Mouse (Mus musculus) cerebellum, adult 2 months (tissue): ENCODE measurements around the gene Gpr26.

Experiments used
- CTCF ChIP-seq: fragments of 200-500 bp; IDR thresholded peaks from 2 replicates; pipeline ENCODE4 v1.5.1; 2011; ENCODE audit warnings: low read depth, mild to moderate bottlenecking, control low read depth, low read length, moderate library complexity, borderline replicate concordance; ENCODE audit not compliant: insufficient read depth
- POLR2A ChIP-seq: fragments of 200-500 bp; IDR thresholded peaks from 2 replicates; pipeline ENCODE4 v1.6.1; 2011; ENCODE audit warnings: low read length, control low read depth, borderline replicate concordance; ENCODE audit not compliant: insufficient read depth

DNA sequence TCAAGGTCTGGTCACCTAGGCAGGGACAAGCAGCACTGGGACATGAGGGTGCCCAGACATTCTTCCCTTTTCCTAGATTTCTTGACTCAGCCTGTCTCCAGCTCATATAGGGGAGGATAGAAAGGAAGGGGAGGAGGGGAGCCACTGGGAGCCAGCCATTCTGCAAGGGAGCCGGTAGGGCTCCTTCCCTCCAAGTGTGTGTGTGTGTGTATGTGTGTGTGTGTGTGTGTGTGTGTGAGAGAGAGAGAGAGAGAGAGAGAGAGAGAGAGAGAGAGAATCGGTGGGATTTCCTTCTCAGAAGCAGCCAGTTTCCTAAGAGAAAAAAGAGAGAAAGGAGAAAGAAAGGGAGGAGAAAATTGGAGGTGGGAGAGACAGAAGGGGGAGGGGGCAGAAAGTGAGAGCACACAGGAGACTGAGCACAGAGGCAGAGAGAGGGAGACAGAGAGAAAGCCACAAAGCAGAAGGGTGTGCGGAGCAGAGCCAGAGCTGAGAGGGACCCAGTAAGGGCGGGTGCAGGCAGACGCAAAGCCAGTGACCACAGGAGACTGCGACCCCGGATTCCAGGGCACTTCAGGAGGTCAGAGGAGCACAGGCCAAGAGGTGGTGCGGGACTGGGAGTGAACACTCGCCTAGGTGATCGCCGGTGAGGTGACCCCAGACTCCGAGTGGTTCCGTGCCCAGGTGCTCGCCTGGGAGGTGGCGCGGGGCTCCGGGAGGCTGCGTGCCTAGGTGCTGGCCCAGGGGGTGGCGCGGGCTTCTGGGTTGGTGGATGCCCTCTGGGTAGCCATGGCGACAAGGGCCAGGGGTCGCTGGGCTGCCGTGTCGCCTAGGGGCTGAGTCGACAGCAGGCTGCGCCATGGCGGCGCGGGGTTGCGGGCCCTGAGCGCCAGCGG is at the start of gene Gpr26:
- TF ChIP-seq POLR2A: no peak
- TF ChIP-seq CTCF: no peak
